Mouse (Mus musculus) heart, embryonic 12.5 days (tissue): ENCODE data around the gene Fam161a. TPM values are rescaled to one million over a fixed set of nuclear protein-coding genes. Genes with fewer than 3 reads are reported as not detected.
"Not testable (repeated sequence)": the region's sequence is repeated elsewhere in the genome, so short reads cannot be mapped to it uniquely, and the experiment has no call there.

Experiments
- ATAC-seq: fragments of 200-750 bp; cut with Nextera tagmentation; 2 replicates; pipeline ENCODE4 v1.8.0; 2017; ENCODE audit warnings: moderate TSS enrichment, moderate library complexity; ENCODE audit not compliant: insufficient number of reproducible peaks, low FRiP score
- H3K27ac ChIP-seq: fragments of 300-500 bp; sonication (generic); 2 replicates; pipeline ENCODE4 v1.5.1; 2016; ENCODE audit warnings: mild to moderate bottlenecking, moderate library complexity; ENCODE audit not compliant: poor library complexity, severe bottlenecking
- H3K27me3 ChIP-seq: fragments of 300-500 bp; sonication (generic); replicated peaks from 2 replicates; pipeline ENCODE4 v1.6.1; 2016; ENCODE audit warnings: mild to moderate bottlenecking, moderate library complexity
- H3K36me3 ChIP-seq: fragments of 300-500 bp; sonication (generic); 2 replicates; pipeline ENCODE4 v1.6.1; 2016; ENCODE audit warnings: mild to moderate bottlenecking, moderate library complexity
- H3K4me1 ChIP-seq: fragments of 300-500 bp; sonication (generic); replicated peaks from 2 replicates; pipeline ENCODE4 v1.6.1; 2016; ENCODE audit warnings: mild to moderate bottlenecking
- H3K4me2 ChIP-seq: fragments of 300-500 bp; sonication (generic); 2 replicates; pipeline ENCODE4 v1.6.1; 2016; ENCODE audit warnings: mild to moderate bottlenecking, moderate library complexity
- H3K4me3 ChIP-seq: fragments of 300-500 bp; sonication (generic); 2 replicates; pipeline ENCODE4 v1.5.1; 2016; ENCODE audit warnings: mild to moderate bottlenecking
- H3K9ac ChIP-seq: fragments of 300-500 bp; sonication (generic); 2 replicates; pipeline ENCODE4 v1.6.1; 2016; ENCODE audit warnings: mild to moderate bottlenecking, moderate library complexity
- H3K9me3 ChIP-seq: fragments of 300-500 bp; sonication (generic); replicated peaks from 2 replicates; pipeline ENCODE4 v1.6.1; 2016; ENCODE audit warnings: mild to moderate bottlenecking, moderate library complexity
- WGBS: fragments of 180-500 bp; shearing (Covaris S2); methylation state at CpG from one replicate; pipeline ENCODE4 v1.1.7; 2016; 5-methylcytosine and 5-hydroxymethylcytosine counted together
- polyA plus RNA-seq: library from polyadenylated mRNA; unstranded; fragments of >200 nt; fragmentation: Nextera tagmentation; extraction: Ambion mirVana; gene quantifications from 2 replicates; pipeline ENCODE4 v1.2.1, GENCODE M21; 2016

Gene Fam161a
- polyA plus RNA-seq, 1 experiment from 2014 or later: 2.1 TPM

- 66% methylated on average over 6 of the region's 6 CpGs for WGBS
- Histone ChIP-seq H3K9me3 (no peaks in the 10 kb centered on the region), H3K4me3 (no peak overlapping the region), H3K27ac (no peak overlapping the region), H3K27me3 (no peaks in the 10 kb centered on the region), H3K4me1 (peaks cover 2% of the 10 kb centered on the region; the same call in 1 of the 2 replicates), H3K36me3 (no peaks in the 10 kb centered on the region), H3K4me2 (no peak overlapping the region), H3K9ac (no peak overlapping the region)
- ATAC-seq: no peak
These were observed 55.8 kb downstream of the Fam161a start for GRCm38 (mm10) chr11:23063153-23063552.

GRCm38 (mm10) chr11:23063857-23064256 lies 56.5 kb downstream of the Fam161a start:
- Histone ChIP-seq H3K9ac (no peak overlapping the region), H3K9me3 (no peaks in the 10 kb centered on the region), H3K4me2 (no peak overlapping the region), H3K4me1 (peaks cover 2% of the 10 kb centered on the region; the same call in 1 of the 2 replicates), H3K36me3 (no peaks in the 10 kb centered on the region), H3K27me3 (no peaks in the 10 kb centered on the region), H3K27ac (no peak overlapping the region), H3K4me3 (no peak overlapping the region)
- WGBS: 34% methylated on average over 3 of the region's 3 CpGs
- ATAC-seq: no peak

- not testable (repeated sequence) for ATAC-seq, H3K4me1 ChIP-seq, H3K27me3 ChIP-seq, H3K36me3 ChIP-seq, H3K4me2 ChIP-seq, H3K27ac ChIP-seq, H3K4me3 ChIP-seq, H3K9me3 ChIP-seq, H3K9ac ChIP-seq
- WGBS: 43% methylated on average over 3 of the region's 3 CpGs
These were observed 56.9 kb downstream of the Fam161a start for GRCm38 (mm10) chr11:23064276-23064675.

- H3K36me3 ChIP-seq: no peaks in the 10 kb centered on the region
- H3K4me3 ChIP-seq: no peak overlapping the region
- peaks cover 2% of the 10 kb centered on the region; the same call in 1 of the 2 replicates for H3K4me1 ChIP-seq
- no peak overlapping the region for H3K27ac ChIP-seq
- no peak overlapping the region for H3K9ac ChIP-seq
- no peak for ATAC-seq
- H3K9me3 ChIP-seq: no peaks in the 10 kb centered on the region
- H3K4me2 ChIP-seq: no peak overlapping the region
- WGBS: 86% methylated on average over 2 of the region's 2 CpGs
- no peaks in the 10 kb centered on the region for H3K27me3 ChIP-seq
These were observed 57.9 kb downstream of the Fam161a start for GRCm38 (mm10) chr11:23065167-23065668.

- peak overlapping the region; percentile 82 for H3K4me2 ChIP-seq
- peak; percentile 99 for ATAC-seq
- no peaks in the 10 kb centered on the region for H3K9me3 ChIP-seq
- H3K27me3 ChIP-seq: no peaks in the 10 kb centered on the region
- H3K36me3 ChIP-seq: no peaks in the 10 kb centered on the region
- H3K9ac ChIP-seq: peak overlapping the region; percentile 88
- H3K4me3 ChIP-seq: peak overlapping the region; percentile 73
- H3K27ac ChIP-seq: peak overlapping the region; percentile 60; the same call in 1 of the 2 replicates
- peaks cover 2% of the 10 kb centered on the region; the same call in 1 of the 2 replicates for H3K4me1 ChIP-seq
- under 1% methylated on average over 49 of the region's 49 CpGs for WGBS
These were observed 60.2 kb downstream of the Fam161a start for GRCm38 (mm10) chr11:23067395-23068136.

- no peaks in the 10 kb centered on the region for H3K9me3 ChIP-seq
- H3K4me2 ChIP-seq: peak overlapping the region; percentile 82
- 8% methylated on average over 10 of the region's 10 CpGs for WGBS
- H3K4me1 ChIP-seq: peaks cover 2% of the 10 kb centered on the region; the same call in 1 of the 2 replicates
- ATAC-seq: no peak
- H3K27me3 ChIP-seq: no peaks in the 10 kb centered on the region
- H3K36me3 ChIP-seq: no peaks in the 10 kb centered on the region
- peak overlapping the region; percentile 73 for H3K4me3 ChIP-seq
- no peak overlapping the region for H3K27ac ChIP-seq
- H3K9ac ChIP-seq: peak overlapping the region; percentile 88
These were observed 60.9 kb downstream of the Fam161a start for GRCm38 (mm10) chr11:23068201-23068600.

GRCm38 (mm10) chr11:23068986-23069385 lies 61.7 kb downstream of the Fam161a start:
- not testable (repeated sequence) for H3K9me3 ChIP-seq, H3K36me3 ChIP-seq, H3K4me2 ChIP-seq, H3K4me1 ChIP-seq, H3K4me3 ChIP-seq, H3K27ac ChIP-seq, H3K9ac ChIP-seq, ATAC-seq, H3K27me3 ChIP-seq
- 87% methylated on average over 9 of the region's 9 CpGs for WGBS

- no peaks in the 10 kb centered on the region for H3K4me1 ChIP-seq
- no peaks in the 10 kb centered on the region for H3K9me3 ChIP-seq
- H3K4me2 ChIP-seq: no peak overlapping the region
- H3K36me3 ChIP-seq: no peaks in the 10 kb centered on the region
- 61% methylated on average over 7 of the region's 7 CpGs for WGBS
- no peaks in the 10 kb centered on the region for H3K27me3 ChIP-seq
- H3K27ac ChIP-seq: no peak overlapping the region
- no peak overlapping the region for H3K4me3 ChIP-seq
- ATAC-seq: no peak
- no peak overlapping the region for H3K9ac ChIP-seq
These were observed 67.5 kb downstream of the Fam161a start for GRCm38 (mm10) chr11:23074841-23075240.

GRCm38 (mm10) chr11:23078541-23078940 lies 71.2 kb downstream of the Fam161a start:
- no peaks in the 10 kb centered on the region for H3K36me3 ChIP-seq
- H3K4me3 ChIP-seq: no peak overlapping the region
- 0 out of 2 replicates have a peak, but pooled peaks cover 6% of the 10 kb centered on the region for H3K4me1 ChIP-seq
- H3K4me2 ChIP-seq: no peak overlapping the region
- ATAC-seq: no peak
- H3K27ac ChIP-seq: no peak overlapping the region
- H3K27me3 ChIP-seq: no peaks in the 10 kb centered on the region
- no peaks in the 10 kb centered on the region for H3K9me3 ChIP-seq
- H3K9ac ChIP-seq: no peak overlapping the region
- 85% methylated on average over 1 of the region's 1 CpGs for WGBS
